Mouse (Mus musculus): ENCODE measurements at regions not wholly inside any gene's neighbourhood (a gene's known extent, or its start where the extent isn't known, plus 50 kb on each side); places are given as distances from the start of the nearest gene placed in this dataset.
A peak's percentile ranks its signal among the peaks of the same experiment; 100 is the strongest.

GRCm38 (mm10) chr1:193919243-193919642 is 549.1 kb upstream of the Camk1g start:
- DNase-seq: no peak

GRCm38 (mm10) chr1:193905711-193906110 is 535.6 kb upstream of the Camk1g start:
- DNase-seq: no peak

- DNase-seq: no peak
These were observed 524.0 kb upstream of the Camk1g start for GRCm38 (mm10) chr1:193894072-193894471.

DNA sequence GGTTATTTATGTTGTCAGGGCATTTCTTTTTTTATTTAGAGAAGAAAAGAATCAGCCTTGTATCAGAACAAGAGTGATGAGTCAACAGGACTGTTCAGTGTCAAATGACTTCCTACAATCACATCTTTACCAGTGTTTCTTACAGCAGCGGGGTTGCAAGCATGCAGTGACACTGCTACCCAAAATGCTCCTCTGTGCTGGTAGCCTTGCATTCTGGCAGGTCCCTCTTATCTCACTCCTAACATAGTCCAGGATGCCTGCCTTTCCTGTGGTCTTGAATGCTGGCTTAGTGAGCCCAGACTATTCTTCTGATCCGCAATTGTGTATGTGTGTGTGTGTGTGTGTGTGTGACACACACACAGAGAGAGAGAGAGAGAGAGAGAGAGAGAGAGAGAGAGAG is 506.4 kb upstream of the Camk1g start:
- no peak for DNase-seq

DNA sequence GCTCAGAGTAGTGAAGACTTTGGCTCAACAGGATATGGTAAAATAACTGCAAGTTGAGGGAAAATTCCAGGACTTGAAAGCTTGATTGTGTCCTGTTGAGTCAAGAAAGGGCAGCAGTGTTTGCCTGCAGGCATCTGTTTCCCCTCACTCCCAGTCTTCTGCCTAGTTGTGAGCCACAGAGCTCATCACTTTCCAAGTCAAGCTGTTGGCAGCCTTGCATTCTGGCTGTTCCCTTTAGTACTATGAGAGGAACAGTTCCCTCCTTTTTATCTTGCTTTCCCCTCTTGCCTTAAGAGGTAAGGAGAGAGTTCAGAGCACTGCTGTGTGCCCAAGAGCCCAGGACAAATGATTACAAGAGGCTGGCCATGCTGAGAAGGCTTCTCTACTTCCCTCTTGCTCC is 506.0 kb upstream of the Camk1g start:
- DNase-seq: no peak

GRCm38 (mm10) chr1:193875287-193875686 is 505.2 kb upstream of the Camk1g start:
- DNase-seq: no peak

- DNase-seq: no peak
These were observed 500.6 kb upstream of the Camk1g start for GRCm38 (mm10) chr1:193870731-193871130.

DNA sequence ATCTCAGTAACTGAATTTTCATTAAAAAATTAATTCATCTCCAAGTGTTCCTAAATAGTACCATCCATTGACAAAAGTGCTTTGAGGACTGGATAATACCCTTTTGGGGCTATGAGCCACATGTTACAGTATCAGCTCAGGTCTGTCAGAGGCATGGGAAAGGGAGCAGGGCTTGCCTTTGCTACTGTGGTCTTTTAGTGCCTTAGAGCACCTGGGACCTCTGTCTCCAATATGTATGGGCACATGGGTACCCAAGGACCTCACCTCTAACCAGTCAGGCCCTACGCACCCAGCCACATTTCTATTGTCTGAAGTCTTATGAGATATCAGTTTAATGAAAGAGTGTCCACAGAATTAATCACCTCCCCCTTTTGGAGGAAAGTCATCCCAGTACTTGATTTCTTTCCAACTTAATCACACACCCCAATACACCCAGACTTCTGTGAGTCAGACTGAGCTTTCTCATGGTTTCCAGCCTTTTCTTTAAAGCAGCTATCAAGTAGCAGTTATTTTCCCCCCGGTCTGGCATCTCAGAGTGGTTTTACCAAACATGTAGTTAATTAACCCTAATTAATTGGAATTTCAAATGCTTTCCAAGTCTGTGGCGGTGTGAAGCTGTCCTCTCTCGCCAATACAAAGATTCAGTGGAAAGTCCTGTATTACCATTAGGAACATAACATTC is 498.7 kb upstream of the Camk1g start:
- peak; percentile 49 for DNase-seq

DNA sequence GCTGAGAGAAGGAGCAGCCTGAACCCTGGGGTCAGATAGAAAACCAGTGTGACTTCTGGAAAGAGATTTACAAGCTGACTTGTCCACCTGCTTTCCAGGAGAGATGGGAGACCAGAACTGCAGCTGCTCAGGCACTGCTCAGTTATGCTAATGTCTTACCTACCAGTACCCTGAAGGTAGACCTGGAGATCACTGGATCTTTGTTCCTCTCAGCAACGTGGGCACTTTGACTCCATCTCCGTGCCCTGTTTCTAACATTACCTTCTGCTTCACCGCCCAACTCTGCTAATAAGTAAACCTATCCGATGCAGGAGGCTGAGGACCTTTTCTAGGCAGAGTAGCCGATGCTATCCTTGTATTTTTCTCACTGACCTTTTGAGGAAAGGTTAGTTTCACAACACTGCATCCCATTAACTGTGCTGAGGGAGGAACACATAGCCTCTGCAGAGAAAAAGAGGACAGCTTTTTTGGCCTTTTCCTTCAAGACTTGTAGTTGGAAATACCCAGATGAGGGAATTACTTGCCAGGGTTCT is 490.7 kb upstream of the Camk1g start:
- no peak for DNase-seq

DNA sequence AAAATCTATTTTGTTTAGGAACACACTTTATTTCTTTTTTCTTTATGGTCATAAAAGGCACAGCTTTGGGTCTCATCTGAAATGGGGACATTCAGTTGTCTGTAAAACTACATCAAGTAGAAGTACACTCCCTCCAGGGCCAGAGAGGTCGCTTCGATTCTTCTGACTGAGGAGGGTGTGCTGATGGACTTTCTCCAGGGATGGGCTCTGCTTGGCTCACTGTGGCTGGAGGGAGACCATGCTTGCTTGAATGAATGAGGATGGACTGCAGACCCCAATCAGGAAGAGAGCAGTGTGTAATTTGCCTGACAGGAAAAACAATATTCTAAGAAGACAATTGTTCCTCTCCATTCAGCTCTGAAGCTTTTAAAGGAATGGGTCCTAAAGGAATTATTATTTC is 490.3 kb upstream of the Camk1g start:
- peak; percentile 34 for DNase-seq

- peak; percentile 37 for DNase-seq
These were observed 489.4 kb upstream of the Camk1g start for GRCm38 (mm10) chr1:193859257-193860125.

GRCm38 (mm10) chr1:193847922-193848321 is 477.8 kb upstream of the Camk1g start:
- no peak for DNase-seq

- DNase-seq: no peak
These were observed 474.8 kb upstream of the Camk1g start for GRCm38 (mm10) chr1:193844868-193845267.

DNA sequence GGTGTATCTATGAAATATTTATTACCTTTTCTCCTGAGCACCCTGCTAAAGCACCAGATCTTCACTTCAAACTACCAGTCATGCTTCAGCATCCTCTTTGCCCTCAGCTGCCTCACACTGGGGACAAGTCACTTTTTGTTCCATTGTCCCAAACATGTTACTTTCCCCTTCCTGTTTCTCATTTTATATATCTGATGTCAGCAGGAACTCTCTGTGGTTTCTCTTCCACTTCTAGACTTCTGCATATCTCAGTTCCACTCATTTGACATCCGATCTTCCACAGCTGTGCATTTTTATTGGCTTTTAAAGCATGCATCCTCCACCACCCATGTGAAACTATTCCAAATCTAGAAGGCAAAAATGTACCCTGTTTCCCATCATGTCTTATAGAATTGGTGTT is 474.4 kb upstream of the Camk1g start:
- DNase-seq: no peak

DNA sequence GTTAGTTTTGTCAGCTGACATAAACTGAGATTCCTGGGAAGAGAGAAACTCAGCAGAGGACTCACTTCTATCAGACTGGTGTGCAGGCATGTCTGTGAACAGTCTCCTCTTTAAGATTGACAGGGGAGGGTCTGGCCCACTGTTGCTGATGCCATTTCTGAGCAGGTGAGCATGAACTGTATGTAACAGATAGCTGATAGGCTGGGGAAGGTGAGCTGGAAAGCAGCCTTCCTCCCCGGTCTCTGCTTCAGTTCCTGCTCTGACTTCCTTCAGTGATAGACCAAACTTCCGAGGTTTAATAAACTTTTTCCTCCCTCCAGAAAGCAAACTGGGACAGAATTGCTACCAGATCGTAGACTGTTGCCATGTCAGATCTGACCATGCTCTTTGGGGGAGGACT is 430.9 kb upstream of the Camk1g start:
- no peak for DNase-seq

DNA sequence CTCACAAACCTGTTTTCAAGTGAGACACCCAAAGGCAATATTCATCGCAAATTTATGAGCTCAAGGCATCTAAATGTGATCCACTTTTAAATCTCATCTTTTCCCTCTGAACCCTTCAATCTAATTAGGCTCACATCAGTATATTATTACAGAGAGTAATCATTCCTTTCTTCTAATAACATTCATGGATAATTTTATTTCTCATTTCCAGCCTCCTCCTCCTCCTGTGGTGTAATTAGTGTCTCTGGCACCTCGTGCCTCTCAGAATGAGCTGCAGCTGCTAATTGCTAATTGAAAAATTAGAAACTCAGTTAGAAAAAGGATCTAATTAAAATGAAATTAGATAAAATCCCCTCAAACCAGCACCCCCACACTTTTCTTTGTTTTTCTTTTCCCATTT is 420.5 kb upstream of the Camk1g start:
- DNase-seq: no peak

DNA sequence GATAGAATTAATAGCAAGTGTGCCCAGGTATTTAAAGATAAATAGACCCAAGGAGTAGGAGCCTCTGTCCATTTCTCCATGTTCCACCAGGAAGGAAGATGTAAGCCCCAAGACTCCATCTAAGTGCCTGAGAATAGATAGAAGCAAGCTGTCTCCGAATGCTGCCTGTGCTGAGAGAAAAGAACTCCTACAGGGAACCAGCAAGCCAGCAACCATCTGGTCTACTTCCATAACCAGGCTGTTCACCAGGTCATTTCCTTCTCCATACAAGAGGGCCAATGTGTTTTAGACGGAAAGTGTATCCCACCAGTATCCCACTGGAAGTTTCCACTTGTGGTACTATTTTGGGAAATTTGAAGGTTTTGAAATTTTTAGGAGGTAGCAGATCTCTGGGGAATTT is 418.4 kb upstream of the Camk1g start:
- DNase-seq: no peak

- DNase-seq: peak; percentile 32
These were observed 417.3 kb upstream of the Camk1g start for GRCm38 (mm10) chr1:193787417-193787816.

GRCm38 (mm10) chr1:193784966-193785365 is 414.9 kb upstream of the Camk1g start:
- no peak for DNase-seq

DNA sequence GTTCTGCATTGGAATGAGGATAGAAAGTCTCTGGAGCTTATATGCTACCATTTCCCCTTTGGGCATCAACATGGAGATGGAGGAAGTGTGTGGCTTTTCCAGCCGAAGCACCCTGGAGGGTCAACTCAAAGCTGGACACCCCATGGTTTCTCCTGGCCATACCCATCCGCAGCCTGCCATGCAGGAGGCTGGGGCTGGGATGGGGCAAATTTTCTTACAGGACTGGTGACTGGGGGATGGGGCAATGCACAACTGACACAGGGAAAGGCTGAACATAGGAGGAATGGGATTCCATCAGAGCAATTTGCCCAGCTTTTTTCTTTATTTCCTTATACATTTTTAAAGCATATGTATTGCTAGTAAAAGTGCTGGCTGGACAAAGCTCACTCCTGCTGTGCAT is 414.4 kb upstream of the Camk1g start:
- no peak for DNase-seq

- DNase-seq: no peak
These were observed 408.1 kb upstream of the Camk1g start for GRCm38 (mm10) chr1:193778181-193778580.

- DNase-seq: peak; percentile 9
These were observed 399.4 kb upstream of the Camk1g start for GRCm38 (mm10) chr1:193769546-193769945.

DNA sequence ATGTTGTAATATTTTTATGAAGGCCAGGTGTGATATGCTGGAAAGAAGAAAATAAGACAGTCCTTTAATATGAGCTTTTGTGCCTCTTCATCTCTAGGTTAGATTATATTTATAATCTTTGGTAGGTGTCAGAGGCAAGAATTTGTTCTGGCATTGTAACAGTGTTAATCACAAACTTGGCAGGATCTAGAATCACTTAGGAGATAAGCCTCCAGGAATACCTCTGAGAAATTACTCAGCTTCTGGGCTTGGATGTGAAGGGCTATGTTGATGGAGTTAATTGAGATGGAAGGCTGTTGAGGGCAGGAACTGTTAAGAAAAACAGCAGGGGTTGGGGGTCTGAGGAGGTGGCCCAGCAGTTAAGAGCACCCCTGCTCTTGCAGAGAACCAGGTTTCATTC is 394.0 kb upstream of the Camk1g start:
- DNase-seq: no peak

DNA sequence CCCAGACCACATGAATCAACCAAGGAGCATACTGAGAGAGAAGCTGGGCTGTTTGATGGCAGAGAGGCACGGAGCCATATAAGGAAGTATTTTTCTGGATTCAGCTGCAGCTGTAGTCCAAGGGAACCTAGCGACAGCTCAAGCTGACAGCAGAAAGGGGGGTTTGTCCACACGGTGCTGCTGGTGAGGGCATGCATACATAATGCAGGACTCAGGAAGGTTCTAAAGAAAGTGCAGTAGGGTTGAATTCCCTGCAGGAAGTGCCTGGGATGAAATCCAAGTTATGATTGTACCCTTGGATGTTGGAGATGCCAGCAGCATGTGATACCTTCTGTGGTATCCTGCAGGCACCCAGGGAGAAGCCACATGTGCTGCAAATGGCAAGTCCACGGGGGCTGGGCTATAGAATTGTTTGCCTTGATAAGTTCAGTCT is 381.7 kb upstream of the Camk1g start:
- no peak for DNase-seq

All from retina, postnatal 1 day (tissue).